Mouse (Mus musculus): Measurements from ENCODE around the gene Gm5795.
"Not testable (repeated sequence)": the region's sequence is repeated elsewhere in the genome, so short reads cannot be mapped to it uniquely, and the experiment has no call there.

The Gm5795 gene

DNA sequence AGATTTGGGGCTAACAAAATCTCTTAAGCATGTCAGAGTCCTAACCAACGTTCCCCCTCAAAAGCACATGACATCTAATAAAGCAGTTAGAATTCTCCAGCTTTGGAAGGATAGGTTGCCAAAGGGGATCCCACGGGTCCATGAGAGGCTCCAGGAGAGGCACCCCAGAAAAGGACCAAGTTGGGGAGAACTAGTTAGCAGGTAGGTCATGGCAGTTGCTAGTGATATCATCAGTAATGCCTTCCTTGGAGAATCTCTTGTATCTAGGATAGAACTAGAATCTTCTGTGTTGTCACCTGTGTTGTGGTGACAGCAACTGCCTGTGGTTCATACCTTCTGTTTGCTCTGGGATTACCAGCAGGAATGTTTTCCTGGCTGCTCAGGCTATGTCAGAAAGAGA is at the start of gene Gm5795:
Gene Gm5795 (plus strand): TSS at position 301 of the 400 bp plus-strand sequence.
- not testable (repeated sequence) for DNase-seq (ENCODE audit: low spot score in 2 of 2)

DNA sequence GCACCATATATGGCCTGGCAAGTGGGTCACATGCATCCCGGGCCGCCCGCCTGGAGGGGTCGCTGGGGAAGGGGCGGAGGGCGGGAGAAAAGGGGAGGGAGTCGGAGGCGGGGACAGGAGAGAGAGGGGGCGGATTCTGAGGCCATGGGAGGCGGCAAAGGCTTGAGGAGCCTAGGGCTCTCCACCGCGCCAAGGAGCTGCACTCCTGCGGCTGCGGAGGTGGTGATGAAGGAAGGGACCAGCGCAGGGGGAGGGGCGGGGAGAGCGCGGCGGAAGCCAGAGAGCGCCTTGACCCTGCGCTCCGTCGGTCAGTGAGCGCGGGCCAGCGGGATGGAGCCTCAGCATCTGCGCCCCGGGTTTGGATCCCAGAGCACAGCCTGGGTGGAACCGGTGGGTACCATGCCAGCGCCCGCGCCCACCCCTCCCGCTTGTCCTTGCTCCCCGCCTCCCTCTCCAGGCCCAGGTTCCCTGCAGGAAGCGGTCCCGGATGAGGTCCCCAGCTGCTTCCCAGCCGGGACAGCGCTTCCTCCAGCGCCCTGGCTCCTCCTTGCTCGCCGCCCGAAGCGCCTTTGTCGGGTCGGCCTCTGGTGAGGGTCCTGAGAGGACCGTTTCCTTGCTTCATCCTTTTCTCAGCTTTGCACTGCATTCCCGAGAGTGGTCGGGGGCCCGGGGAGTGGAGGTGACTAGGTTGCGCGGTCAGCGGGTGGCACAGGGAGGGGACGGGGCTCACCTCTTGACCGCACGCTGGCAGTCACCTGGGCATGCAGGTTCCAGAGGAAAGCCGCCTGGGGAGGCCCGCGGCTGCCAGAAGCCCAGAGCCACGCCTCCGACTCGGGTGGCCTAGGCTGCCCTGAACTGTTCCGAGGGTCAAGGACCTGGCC is 20.5 kb downstream of the Gm5795 start, which contains the start of gene D830030K20Rik:
Gene D830030K20Rik (plus strand): TSS at position 217 of the 881 bp plus-strand sequence.
- DNase-seq (ENCODE audit: low spot score in 2 of 2), result peak in 1 of 2 experiments; percentile 19

DNA sequence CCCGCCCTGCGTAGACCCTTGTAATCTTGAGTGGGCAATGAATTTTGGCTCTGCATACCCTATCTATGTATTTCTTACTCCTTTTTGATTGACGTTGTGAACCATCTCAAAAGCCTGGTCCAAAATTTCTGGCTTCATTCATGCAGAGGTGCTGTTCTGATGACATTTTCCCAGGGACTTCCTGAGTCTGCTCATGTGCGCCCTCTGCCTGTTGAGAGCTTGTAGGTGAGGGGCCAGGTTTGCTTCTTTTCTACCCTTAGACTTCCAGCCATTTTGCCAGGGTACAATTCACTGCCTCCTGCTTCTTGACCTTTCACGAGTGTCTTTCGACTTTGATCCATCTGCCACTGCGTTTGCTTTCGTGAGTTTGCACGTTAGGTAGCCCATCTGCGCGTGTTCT is 21.3 kb downstream of the Gm5795 start:
- DNase-seq (ENCODE audit: low spot score in 2 of 2), result not testable (repeated sequence)

Measured in urinary bladder, adult 18-20 months (tissue).